Mouse (Mus musculus) kidney, embryonic 14.5 days (tissue): ENCODE data around the gene Ryr1. TPM values are rescaled to one million over a fixed set of nuclear protein-coding genes. Genes with fewer than 3 reads are reported as not detected.

Source experiments
- ATAC-seq: fragments of 200-750 bp; cut with Nextera tagmentation; 2 replicates; pipeline ENCODE4 v1.8.0; 2017; ENCODE audit warnings: moderate number of reproducible peaks, mild to moderate bottlenecking, moderate TSS enrichment, moderate library complexity; ENCODE audit not compliant: low FRiP score, low TSS enrichment
- H3K27ac ChIP-seq: fragments of 300-500 bp; sonication (generic); 2 replicates; pipeline ENCODE4 v1.5.1; 2014; ENCODE audit warnings: low read depth, mild to moderate bottlenecking, low read length, moderate library complexity, mixed read lengths
- H3K27me3 ChIP-seq: fragments of 300-500 bp; sonication (generic); 2 replicates; pipeline ENCODE4 v1.6.1; 2014; ENCODE audit warnings: mild to moderate bottlenecking, low read length; ENCODE audit not compliant: control insufficient read depth, insufficient read depth
- H3K36me3 ChIP-seq: fragments of 300-500 bp; sonication (generic); 2 replicates; pipeline ENCODE4 v1.6.1; 2014; ENCODE audit warnings: low read length, mixed read lengths; ENCODE audit not compliant: control insufficient read depth, insufficient read depth
- H3K4me1 ChIP-seq: fragments of 300-500 bp; sonication (generic); 2 replicates; pipeline ENCODE4 v1.6.1; 2014; ENCODE audit warnings: low read length, mixed read lengths; ENCODE audit not compliant: control insufficient read depth, insufficient read depth
- H3K4me2 ChIP-seq: fragments of 300-500 bp; sonication (generic); replicated peaks from 2 replicates; pipeline ENCODE4 v1.6.1; 2014; ENCODE audit warnings: low read depth, mild to moderate bottlenecking, low read length
- H3K4me3 ChIP-seq: fragments of 300-500 bp; sonication (generic); 2 replicates; pipeline ENCODE4 v1.5.1; 2014; ENCODE audit warnings: mild to moderate bottlenecking, low read length
- H3K9ac ChIP-seq: fragments of 300-500 bp; sonication (generic); 2 replicates; pipeline ENCODE4 v1.6.1; 2014; ENCODE audit warnings: low read depth, mild to moderate bottlenecking, low read length, moderate library complexity
- H3K9me3 ChIP-seq: fragments of 300-500 bp; sonication (generic); 2 replicates; pipeline ENCODE4 v1.6.1; 2016; ENCODE audit warnings: low read length; ENCODE audit not compliant: control insufficient read depth
- WGBS: fragments of 180-500 bp; shearing (Covaris S2); extraction: QIAGEN DNeasy Blood & Tissue Kit; methylation state at CpG from one replicate; pipeline ENCODE4 v1.1.7; 2014; 5-methylcytosine and 5-hydroxymethylcytosine counted together
- polyA plus RNA-seq: library from polyadenylated mRNA; unstranded; fragments of >200 nt; fragmentation: Nextera tagmentation; extraction: Ambion mirVana; gene quantifications from 2 replicates; pipeline ENCODE4 v1.2.1, GENCODE M21; 2014

The Ryr1 gene
- polyA plus RNA-seq, 1 experiment from 2014 or later: 1.1 TPM

- no peaks in the 10 kb centered on the region; the same call in 1 of the 2 replicates for H3K36me3 ChIP-seq
- H3K9me3 ChIP-seq: no peaks in the 10 kb centered on the region
- 5% methylated on average over 10 of the region's 10 CpGs for WGBS
- H3K4me1 ChIP-seq: peaks cover 28% of the 10 kb centered on the region
- H3K9ac ChIP-seq: peak overlapping the region; percentile 66
- peaks cover 19% of the 10 kb centered on the region for H3K27me3 ChIP-seq
- peak overlapping the region; percentile 65 for H3K4me3 ChIP-seq
- ATAC-seq: no peak
- H3K4me2 ChIP-seq: peak overlapping the region; percentile 77
- H3K27ac ChIP-seq: no peak overlapping the region
Measured at GRCm38 (mm10) chr7:29168121-29168695, 43.2 kb upstream of the Ryr1 start.

- Histone ChIP-seq H3K9ac (no peak overlapping the region), H3K4me2 (peak overlapping the region; percentile 77), H3K4me3 (peak overlapping the region; percentile 65; the same call in 1 of the 2 replicates), H3K9me3 (no peaks in the 10 kb centered on the region), H3K27me3 (peaks cover 13% of the 10 kb centered on the region), H3K27ac (no peak overlapping the region), H3K36me3 (no peaks in the 10 kb centered on the region; the same call in 1 of the 2 replicates), H3K4me1 (peaks cover 28% of the 10 kb centered on the region)
- ATAC-seq: no peak
- 19% methylated on average over 19 of the region's 19 CpGs for WGBS
Measured at GRCm38 (mm10) chr7:29167656-29168055, 42.7 kb upstream of the Ryr1 start.

GRCm38 (mm10) chr7:29162750-29163525 is 38.0 kb upstream of the Ryr1 start:
- ATAC-seq: peak; percentile 79
- Histone ChIP-seq H3K27me3 (0 out of 2 replicates have a peak, but pooled peaks cover 6% of the 10 kb centered on the region), H3K9ac (no peak overlapping the region), H3K4me1 (peaks cover 4% of the 10 kb centered on the region; the same call in 1 of the 2 replicates), H3K36me3 (peaks cover 4% of the 10 kb centered on the region; the same call in 1 of the 2 replicates), H3K27ac (no peak overlapping the region), H3K4me2 (no peak overlapping the region), H3K9me3 (no peaks in the 10 kb centered on the region), H3K4me3 (no peak overlapping the region)
- 14% methylated on average over 9 of the region's 9 CpGs for WGBS

- no peak overlapping the region for H3K27ac ChIP-seq
Measured at GRCm38 (mm10) chr7:29162294-29162693, 37.3 kb upstream of the Ryr1 start.

GRCm38 (mm10) chr7:29158264-29158663 is 33.3 kb upstream of the Ryr1 start:
- no peaks in the 10 kb centered on the region for H3K4me1 ChIP-seq
- H3K27me3 ChIP-seq: 0 out of 2 replicates have a peak, but pooled peaks cover 4% of the 10 kb centered on the region
- no peak overlapping the region for H3K27ac ChIP-seq
- no peaks in the 10 kb centered on the region for H3K9me3 ChIP-seq
- no peak overlapping the region for H3K4me3 ChIP-seq
- no peak overlapping the region for H3K9ac ChIP-seq
- H3K36me3 ChIP-seq: peaks cover 4% of the 10 kb centered on the region; the same call in 1 of the 2 replicates
- ATAC-seq: no peak
- 2% methylated on average over 5 of the region's 5 CpGs for WGBS
- no peak overlapping the region for H3K4me2 ChIP-seq

More at GRCm38 (mm10) chr7:29162294-29162693, 37.3 kb upstream of the Ryr1 start:
- Histone ChIP-seq H3K4me1 (no peaks in the 10 kb centered on the region), H3K9me3 (no peaks in the 10 kb centered on the region), H3K4me2 (no peak overlapping the region), H3K4me3 (no peak overlapping the region), H3K27me3 (0 out of 2 replicates have a peak, but pooled peaks cover 4% of the 10 kb centered on the region), H3K9ac (no peak overlapping the region), H3K36me3 (peaks cover 4% of the 10 kb centered on the region; the same call in 1 of the 2 replicates)
- 80% methylated on average over 5 of the region's 5 CpGs for WGBS
- ATAC-seq: no peak

GRCm38 (mm10) chr7:29155838-29156782 is 31.1 kb upstream of the Ryr1 start, which contains the start of gene Fam98c:
Fam98c (minus strand) TSS chr7:29156234.
- peak; percentile 84 for ATAC-seq
- H3K36me3 ChIP-seq: no peaks in the 10 kb centered on the region
- H3K27me3 ChIP-seq: 0 out of 2 replicates have a peak, but pooled peaks cover 4% of the 10 kb centered on the region
- WGBS: 4% methylated on average over 63 of the region's 68 CpGs
- H3K4me1 ChIP-seq: no peaks in the 10 kb centered on the region
- no peaks in the 10 kb centered on the region for H3K9me3 ChIP-seq
- H3K4me3 ChIP-seq: peak within 1 kb of the TSS; percentile 88
- H3K9ac ChIP-seq: peak within 1 kb of the TSS; percentile 77
- peak within 1 kb of the TSS; percentile 98 for H3K4me2 ChIP-seq
- peak within 1 kb of the TSS; percentile 78 for H3K27ac ChIP-seq

GRCm38 (mm10) chr7:29155196-29155837 is 30.3 kb upstream of the Ryr1 start:
- 9% methylated on average over 34 of the region's 37 CpGs for WGBS
- Histone ChIP-seq H3K4me2 (peak overlapping the region; percentile 98), H3K4me3 (peak overlapping the region; percentile 88), H3K9me3 (no peaks in the 10 kb centered on the region), H3K27me3 (0 out of 2 replicates have a peak, but pooled peaks cover 4% of the 10 kb centered on the region), H3K36me3 (no peaks in the 10 kb centered on the region), H3K27ac (peak overlapping the region; percentile 78), H3K4me1 (no peaks in the 10 kb centered on the region), H3K9ac (peak overlapping the region; percentile 77)
- ATAC-seq: peak; percentile 87
